Mouse (Mus musculus) spleen, adult 2 months (tissue): ENCODE results near the gene Rmi2.

Experiments
- CTCF ChIP-seq: fragments of 200-500 bp; IDR thresholded peaks from 2 replicates; pipeline ENCODE4 v1.5.1; 2011; ENCODE audit warnings: mild to moderate bottlenecking, inconsistent platforms; ENCODE audit not compliant: insufficient read depth, insufficient read length, insufficient replicate concordance; ENCODE audit errors: extremely low read depth
- POLR2A ChIP-seq: fragments of 200-500 bp; IDR thresholded peaks from 2 replicates; pipeline ENCODE4 v1.6.1; 2011; ENCODE audit warnings: low read depth, low read length, inconsistent platforms

DNA sequence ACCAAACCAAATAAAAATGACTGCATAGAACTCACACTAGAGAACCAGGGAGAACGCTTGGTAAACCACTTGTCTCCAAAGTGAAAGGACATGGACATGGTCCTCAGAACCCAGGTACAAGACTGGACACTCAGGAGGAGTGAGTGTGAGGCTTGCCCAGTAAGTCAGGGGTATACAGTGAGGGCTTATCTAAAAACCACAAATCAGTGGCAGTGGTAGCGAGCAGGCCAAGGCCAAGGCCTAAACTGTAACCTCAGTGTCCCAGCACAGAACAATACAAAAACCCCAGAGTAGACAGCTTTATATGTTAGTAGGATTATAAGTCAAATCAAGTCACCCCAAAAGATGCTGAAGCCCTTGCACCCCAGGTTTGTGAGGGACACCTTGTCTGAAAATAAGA is 76.2 kb downstream of the Rmi2 start:
- TF ChIP-seq POLR2A (no peak), CTCF (no peak)
